Mouse (Mus musculus): ENCODE results near the gene Olfr1423.

GRCm38 (mm10) chr19:12026606-12027005 is 14.5 kb downstream of the Olfr1423 start:
- TF ChIP-seq TAL1 (IDR thresholded peaks at IDR 0.05; ENCODE audit: low read length): no peak
- TF ChIP-seq GATA1 (IDR thresholded peaks at IDR 0.05; ENCODE audit: low read length): no peak

Data from erythroblast, embryonic 14.5 days (primary cell).